Mouse (Mus musculus) thymus, adult 2 months (tissue): Measurements from ENCODE around the gene Prkra. TPM values are rescaled to one million over a fixed set of nuclear protein-coding genes. Genes with fewer than 3 reads are reported as not detected.

ENCODE experiments used
- DNase-seq: peaks from one replicate; pipeline ENCODE4 v3.0.0; 2021
- H3K27ac ChIP-seq: fragments of 200-500 bp; 2 replicates; pipeline ENCODE4 v1.5.1; 2012; ENCODE audit warnings: low read length, control low read depth; ENCODE audit not compliant: control insufficient read depth, insufficient read depth
- H3K27me3 ChIP-seq: fragments of 200-500 bp; 2 replicates; pipeline ENCODE4 v1.6.1; 2012; ENCODE audit warnings: mild to moderate bottlenecking, low read length, moderate library complexity, mixed read lengths; ENCODE audit not compliant: control insufficient read depth, insufficient read depth
- H3K36me3 ChIP-seq: fragments of 200-500 bp; 2 replicates; pipeline ENCODE4 v1.6.1; 2012; ENCODE audit warnings: mild to moderate bottlenecking, low read length, moderate library complexity; ENCODE audit not compliant: control insufficient read depth, insufficient read depth
- H3K4me1 ChIP-seq: fragments of 200-500 bp; replicated peaks from 2 replicates; pipeline ENCODE4 v1.6.1; 2012; ENCODE audit warnings: low read length; ENCODE audit not compliant: control insufficient read depth, insufficient read depth
- H3K4me3 ChIP-seq: fragments of 200-500 bp; 2 replicates; pipeline ENCODE4 v1.5.1; 2012; ENCODE audit warnings: mild to moderate bottlenecking, low read length, control low read depth, moderate library complexity; ENCODE audit not compliant: control insufficient read depth, insufficient read depth
- CTCF ChIP-seq: fragments of 200-500 bp; IDR thresholded peaks from 2 replicates; pipeline ENCODE4 v1.5.1; 2012; ENCODE audit warnings: mild to moderate bottlenecking, control low read depth, low read length, moderate library complexity, borderline replicate concordance; ENCODE audit not compliant: control insufficient read depth, poor library complexity, insufficient read depth; ENCODE audit errors: extremely low read depth
- POLR2A ChIP-seq: fragments of 200-500 bp; IDR thresholded peaks from 2 replicates; pipeline ENCODE4 v1.6.1; 2012; ENCODE audit warnings: mild to moderate bottlenecking, low read length, control low read depth, moderate library complexity; ENCODE audit not compliant: control insufficient read depth, poor library complexity, insufficient read depth; ENCODE audit errors: extremely low read depth
- WGBS: fragments of 180-500 bp; shearing (Covaris S2); methylation state at CpG from one replicate; pipeline ENCODE4 v1.1.7; 2018; 5-methylcytosine and 5-hydroxymethylcytosine counted together
- polyA plus RNA-seq: library from polyadenylated mRNA; depleted of rRNA; stranded (reverse); fragments of >200 nt; gene quantifications from 2 replicates; pipeline ENCODE4 v1.2.3, GENCODE M21; 2012

Gene Prkra
- polyA plus RNA-seq, 1 experiment = 8.7 TPM

GRCm38 (mm10) chr2:76610326-76611104, 37.3 kb downstream of the Prkra start:
- H3K27me3 ChIP-seq = no peaks in the 10 kb centered on the region
- TF ChIP-seq CTCF (no peak), POLR2A (no peak)
- no peak overlapping the region for H3K27ac ChIP-seq
- no peak overlapping the region for H3K4me3 ChIP-seq
- H3K4me1 ChIP-seq = no peaks in the 10 kb centered on the region
- no peaks in the 10 kb centered on the region for H3K36me3 ChIP-seq
- 69% methylated on average over 10 of the region's 10 CpGs for WGBS
- no peak for DNase-seq

- TF ChIP-seq CTCF (no peak), POLR2A (no peak)
- H3K4me3 ChIP-seq = no peak overlapping the region
- no peaks in the 10 kb centered on the region for H3K4me1 ChIP-seq
- H3K27me3 ChIP-seq = no peaks in the 10 kb centered on the region
- H3K36me3 ChIP-seq = no peaks in the 10 kb centered on the region
- H3K27ac ChIP-seq = no peak overlapping the region
- WGBS = 93% methylated on average over 3 of the region's 3 CpGs
- DNase-seq = no peak
Measured at GRCm38 (mm10) chr2:76606704-76607103, 41.1 kb downstream of the Prkra start.

- DNase-seq = no peak
- TF ChIP-seq POLR2A (no peak), CTCF (no peak)
- H3K36me3 ChIP-seq = no peaks in the 10 kb centered on the region
- no peak overlapping the region for H3K4me3 ChIP-seq
- no peaks in the 10 kb centered on the region for H3K27me3 ChIP-seq
- H3K27ac ChIP-seq = no peak overlapping the region
- no peaks in the 10 kb centered on the region for H3K4me1 ChIP-seq
- 79% methylated on average over 1 of the region's 1 CpGs for WGBS
Measured at GRCm38 (mm10) chr2:76602256-76602655, 45.6 kb downstream of the Prkra start.

- no peak for DNase-seq
- H3K4me1 ChIP-seq = no peaks in the 10 kb centered on the region
- TF ChIP-seq CTCF (no peak), POLR2A (no peak)
- H3K27ac ChIP-seq = no peak overlapping the region
- no peak overlapping the region for H3K4me3 ChIP-seq
- H3K36me3 ChIP-seq = no peaks in the 10 kb centered on the region
- 76% methylated on average over 5 of the region's 5 CpGs for WGBS
- H3K27me3 ChIP-seq = no peaks in the 10 kb centered on the region
Measured at GRCm38 (mm10) chr2:76599214-76599613, 48.6 kb downstream of the Prkra start.

- no peaks in the 10 kb centered on the region for H3K36me3 ChIP-seq
- no peaks in the 10 kb centered on the region for H3K27me3 ChIP-seq
- TF ChIP-seq POLR2A = no peak
- TF ChIP-seq CTCF = no peak
- 94% methylated on average over 11 of the region's 11 CpGs for WGBS
- no peak overlapping the region for H3K4me3 ChIP-seq
- DNase-seq = no peak
- H3K27ac ChIP-seq = no peak overlapping the region
- no peaks in the 10 kb centered on the region for H3K4me1 ChIP-seq
Measured at GRCm38 (mm10) chr2:76597521-76597920, 50.3 kb downstream of the Prkra start.

- WGBS = 63% methylated on average over 3 of the region's 3 CpGs
- no peak overlapping the region for H3K27ac ChIP-seq
- no peak for DNase-seq
- no peaks in the 10 kb centered on the region for H3K27me3 ChIP-seq
- TF ChIP-seq POLR2A = no peak
- TF ChIP-seq CTCF = no peak
- H3K36me3 ChIP-seq = no peaks in the 10 kb centered on the region
- no peaks in the 10 kb centered on the region for H3K4me1 ChIP-seq
- no peak overlapping the region for H3K4me3 ChIP-seq
Measured at GRCm38 (mm10) chr2:76592401-76592924, 55.4 kb downstream of the Prkra start.

- no peaks in the 10 kb centered on the region for H3K27me3 ChIP-seq
- 94% methylated on average over 7 of the region's 7 CpGs for WGBS
- no peak overlapping the region for H3K27ac ChIP-seq
- H3K4me3 ChIP-seq = no peak overlapping the region
- no peak for TF ChIP-seq POLR2A
- no peak for TF ChIP-seq CTCF
- no peaks in the 10 kb centered on the region for H3K36me3 ChIP-seq
- no peak for DNase-seq
- H3K4me1 ChIP-seq = no peaks in the 10 kb centered on the region
Measured at GRCm38 (mm10) chr2:76590221-76590620, 57.6 kb downstream of the Prkra start.
